Mouse (Mus musculus) MEL (cell line): ENCODE results near the gene Selenoo.

ENCODE experiments used
- BHLHE40 ChIP-seq: IDR thresholded peaks from 2 replicates; pipeline ENCODE4 v1.6.1; 2012; ENCODE audit warnings: low read depth, mild to moderate bottlenecking, inconsistent platforms, low read length, improper control_type of control experiment, borderline replicate concordance
- CTCF ChIP-seq, 3 experiments: IDR thresholded peaks in 2 of 3; conservative IDR thresholded peaks in 1 of 3; 2 replicates each; pipeline ENCODE4 v1.5.1; 2011 to 2012; ENCODE audit warnings: low read length in 3 of 3, low read depth in 2 of 3, mild to moderate bottlenecking in 2 of 3, improper control_type of control experiment in 1 of 3, inconsistent platforms in 1 of 3, mixed read lengths in 1 of 3, moderate library complexity in 1 of 3; ENCODE audit not compliant: control insufficient read depth in 1 of 3, insufficient read depth in 1 of 3, poor library complexity in 1 of 3, severe bottlenecking in 1 of 3
- ETS1 ChIP-seq: IDR thresholded peaks from 2 replicates; pipeline ENCODE4 v1.6.1; 2012; ENCODE audit warnings: low read depth, mild to moderate bottlenecking, inconsistent platforms, low read length, improper control_type of control experiment, moderate library complexity
- JUND ChIP-seq: IDR thresholded peaks from 2 replicates; pipeline ENCODE4 v1.6.1; 2011; ENCODE audit warnings: low read depth, mild to moderate bottlenecking, improper control_type of control experiment, low read length
- MYC ChIP-seq: IDR thresholded peaks from 2 replicates; pipeline ENCODE4 v1.6.1; 2011; ENCODE audit warnings: low read depth, mild to moderate bottlenecking, low read length, improper control_type of control experiment, moderate library complexity
- POLR2A ChIP-seq, 2 experiments: IDR thresholded peaks; 2 replicates each; pipeline ENCODE4 v1.6.1; 2011 to 2012; ENCODE audit warnings: low read length in 2 of 2, mild to moderate bottlenecking in 2 of 2, control low read depth in 1 of 2, improper control_type of control experiment in 1 of 2, low read depth in 1 of 2, moderate library complexity in 1 of 2; ENCODE audit not compliant: control insufficient read depth in 1 of 2, insufficient read depth in 1 of 2, poor library complexity in 1 of 2

DNA sequence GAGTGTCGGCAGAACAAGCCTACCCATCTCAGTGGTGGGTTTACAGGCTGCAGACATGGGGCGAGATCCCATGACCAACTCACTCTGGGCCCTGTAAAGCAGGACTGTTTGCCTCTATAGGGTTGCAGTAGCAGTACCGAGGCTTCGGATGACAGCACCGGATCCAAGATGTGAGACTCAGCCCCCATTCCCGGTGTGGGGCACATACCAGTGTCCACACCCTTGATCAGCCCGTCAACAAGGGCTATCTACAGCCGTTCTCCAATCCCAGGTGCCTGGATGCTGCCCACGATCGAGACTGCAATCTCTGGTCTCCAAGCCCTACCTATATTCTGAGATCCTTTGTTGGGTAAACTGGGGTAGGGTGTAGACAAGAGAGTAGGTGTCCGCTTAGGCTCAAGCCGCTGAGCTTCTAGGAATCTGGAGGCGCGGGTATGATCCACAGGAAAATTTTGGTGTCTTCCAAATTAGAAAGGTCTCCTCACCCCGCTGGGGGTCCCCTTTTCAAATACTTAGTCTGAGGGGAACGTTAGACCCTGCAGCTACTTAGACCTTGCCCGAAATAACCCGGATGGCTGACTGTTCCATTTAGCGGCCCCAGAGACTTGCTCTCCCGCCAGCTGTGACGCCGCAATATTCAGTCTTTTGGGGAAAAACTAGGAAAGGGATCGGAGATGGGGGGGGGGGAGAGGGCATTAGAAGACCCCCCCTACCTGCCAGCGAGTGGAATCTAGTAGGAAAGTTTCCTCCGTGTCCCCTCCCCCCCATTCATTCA, 59.8 kb downstream of the Selenoo start:
- TF ChIP-seq BHLHE40 (no peak), MYC (no peak), JUND (no peak), POLR2A (IDR thresholded peaks at IDR 0.05; ENCODE audit: control insufficient read depth in 1 of 2, insufficient read depth in 1 of 2, low read depth in 1 of 2, low read length in 2 of 2, poor library complexity in 1 of 2) (no peak), CTCF (IDR thresholded peaks at IDR 0.05 in 2 of 3, conservative IDR thresholded peaks at IDR 0.05 in 1 of 3; ENCODE audit: control insufficient read depth in 1 of 3, insufficient read depth in 1 of 3, low read depth in 2 of 3, low read length in 3 of 3, poor library complexity in 1 of 3, severe bottlenecking in 1 of 3) (no peak), ETS1 (no peak)
